Mouse (Mus musculus) testis, adult 10 weeks (tissue): ENCODE data around the gene Rhox2f. TPM values are rescaled to one million over a fixed set of nuclear protein-coding genes. Genes with fewer than 3 reads are reported as not detected.

ENCODE experiments used
- polyA plus RNA-seq: library from polyadenylated mRNA; stranded (reverse); fragments of 350-450 nt; fragmentation: Illumina TruSeq; extraction: RNeasy Lipid Tissue Mini Kit (QIAGEN cat#74804); gene quantifications from one replicate; pipeline ENCODE4 v1.2.3, GENCODE M21; 2014; ENCODE audit warnings: low read depth, low replicate concordance

Gene Rhox2f
- polyA plus RNA-seq, result not detected

DNA sequence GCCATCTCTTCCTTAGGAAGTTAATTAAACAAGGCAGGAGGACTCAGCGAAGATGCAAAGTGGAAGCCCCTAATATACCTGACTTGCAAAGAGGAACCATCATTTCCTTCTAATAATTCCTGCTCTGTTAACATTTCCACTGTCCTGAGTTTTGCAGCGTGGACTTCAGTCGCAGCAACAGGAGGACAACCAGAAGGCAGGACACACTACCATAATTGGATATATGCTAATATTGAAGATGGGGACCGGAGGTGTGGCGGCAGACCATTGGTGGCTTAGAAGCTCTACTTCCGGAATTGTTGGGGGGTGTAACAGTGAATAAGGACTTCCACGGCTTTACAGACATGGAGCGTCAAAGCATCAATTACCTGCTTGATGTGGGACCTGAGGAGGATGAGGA lies at the start of gene Rhox2f:
Gene Rhox2f (plus strand): TSS at position 301 of the 400 bp plus-strand sequence.

DNA sequence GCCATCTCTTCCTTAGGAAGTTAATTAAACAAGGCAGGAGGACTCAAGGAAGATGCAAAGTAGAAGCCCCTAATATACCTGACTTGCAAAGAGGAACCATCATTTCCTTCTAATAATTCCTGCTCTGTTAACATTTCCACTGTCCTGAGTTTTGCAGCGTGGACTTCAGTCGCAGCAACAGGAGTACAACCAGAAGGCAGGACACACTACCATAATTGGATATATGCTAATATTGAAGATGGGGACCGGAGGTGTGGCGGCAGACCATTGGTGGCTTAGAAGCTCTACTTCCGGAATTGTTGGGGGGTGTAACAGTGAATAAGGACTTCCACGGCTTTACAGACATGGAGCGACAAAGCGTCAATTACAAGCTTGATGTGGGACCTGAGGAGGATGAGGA lies 41.1 kb upstream of the Rhox2f start, which contains the start of gene Rhox2e:
Gene Rhox2e (plus strand): TSS at position 301 of the 400 bp plus-strand sequence.

DNA sequence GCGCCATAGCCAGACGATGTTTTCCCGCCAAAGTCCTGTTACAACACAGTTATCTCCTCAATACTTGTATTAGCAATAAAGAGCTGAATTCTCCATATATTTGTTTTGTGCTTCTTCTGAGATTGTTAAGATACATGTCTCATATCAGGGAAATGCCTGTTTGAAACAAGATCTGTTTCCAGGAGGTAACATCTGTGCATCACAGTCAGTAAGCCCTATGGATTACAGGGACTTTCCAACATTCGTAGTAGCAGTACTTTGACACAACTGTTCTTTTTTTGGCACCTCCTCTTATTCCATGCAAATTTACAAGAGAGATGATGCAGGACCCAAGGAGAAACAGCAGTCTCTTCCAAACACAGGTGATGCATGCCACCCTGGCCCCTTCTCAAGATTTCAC lies 29.5 kb upstream of the Rhox2f start, which contains the start of gene Rhox3e:
Gene Rhox3e (plus strand): TSS at position 301 of the 400 bp plus-strand sequence.

DNA sequence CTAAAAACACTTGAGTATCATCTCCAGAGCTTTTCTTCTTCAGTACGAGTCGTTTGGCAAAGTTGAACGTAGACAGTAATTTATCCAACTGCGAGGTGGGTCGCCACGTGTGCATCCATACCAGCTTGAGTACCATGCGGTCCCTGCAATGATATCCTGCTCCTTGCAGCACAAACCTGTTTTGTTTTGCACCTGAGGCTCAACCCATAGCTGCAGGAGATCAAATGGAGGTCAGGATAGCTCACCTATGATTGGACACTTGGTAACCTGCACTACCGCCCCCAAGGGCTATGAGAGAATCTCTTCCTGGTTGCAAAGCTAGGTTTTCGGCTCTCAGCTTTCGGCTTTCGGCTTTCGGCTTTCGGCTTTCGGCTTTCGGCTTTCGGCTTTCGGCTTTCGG lies 14.1 kb upstream of the Rhox2f start, which contains the start of gene Rhox4e:
Gene Rhox4e (plus strand): TSS at position 301 of the 400 bp plus-strand sequence.

DNA sequence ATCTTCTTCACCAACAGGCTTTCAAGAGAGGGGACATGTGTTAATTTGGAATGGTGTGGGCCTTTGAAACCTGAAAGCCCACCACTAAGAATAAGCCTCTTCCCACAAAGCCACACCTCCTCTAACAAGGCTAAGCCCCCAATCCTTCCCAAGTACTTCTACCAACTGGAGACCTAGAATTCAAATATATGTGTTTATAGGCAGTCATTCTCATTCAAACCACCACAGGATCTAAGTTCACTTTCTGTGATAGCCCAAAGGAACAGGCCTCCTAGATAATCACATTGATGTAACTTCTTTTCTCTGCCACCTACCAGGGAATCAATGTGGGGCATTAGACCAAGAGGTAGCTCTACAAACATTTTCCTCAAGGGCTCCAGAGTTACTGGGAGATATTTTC lies 9.5 kb downstream of the Rhox2f start, which contains the start of gene Rhox3f:
Gene Rhox3f (plus strand): TSS at position 301 of the 400 bp plus-strand sequence.

DNA sequence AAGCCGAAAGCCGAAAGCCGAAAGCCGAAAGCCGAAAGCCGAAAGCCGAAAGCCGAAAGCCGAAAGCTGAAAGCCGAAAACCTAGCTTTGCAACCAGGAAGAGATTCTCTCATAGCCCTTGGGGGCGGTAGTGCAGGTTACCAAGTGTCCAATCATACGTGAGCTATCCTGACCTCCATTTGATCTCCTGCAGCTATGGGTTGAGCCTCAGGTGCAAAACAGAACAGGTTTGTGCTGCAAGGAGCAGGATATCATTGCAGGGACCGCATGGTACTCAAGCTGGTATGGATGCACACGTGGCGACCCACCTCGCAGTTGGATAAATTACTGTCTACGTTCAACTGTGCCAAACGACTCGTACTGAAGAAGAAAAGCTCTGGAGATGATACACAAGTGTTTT lies 36.4 kb downstream of the Rhox2f start, which contains the start of gene Rhox4f:
Gene Rhox4f (minus strand): TSS at position 101 of the 400 bp plus-strand sequence.

Other genes with a start within 250 kb of the Rhox2f start
- 2.3 TPM for gene Rhox3a2, start 191.4 kb upstream of the Rhox2f start, polyA plus RNA-seq
- gene Rhox4a2, start 180.6 kb upstream of the Rhox2f start, polyA plus RNA-seq, result not detected
- gene Rhox2b, start 159.3 kb upstream of the Rhox2f start, polyA plus RNA-seq, result not detected
- not detected for gene Rhox4b, start 138.9 kb upstream of the Rhox2f start, polyA plus RNA-seq
- not detected for gene Rhox2c, start 117.7 kb upstream of the Rhox2f start, polyA plus RNA-seq
- 0.91 TPM for gene Rhox3c, start 112.8 kb upstream of the Rhox2f start, polyA plus RNA-seq
- not detected for gene Rhox4c, start 91.1 kb upstream of the Rhox2f start, polyA plus RNA-seq
- not detected for gene Rhox2d, start 78.0 kb upstream of the Rhox2f start, polyA plus RNA-seq
- not detected for gene Rhox4d, start 57.0 kb upstream of the Rhox2f start, polyA plus RNA-seq
- 0.59 TPM for gene Rhox2e, start 41.0 kb upstream of the Rhox2f start, polyA plus RNA-seq
- 0.24 TPM for gene Rhox3e, start 29.4 kb upstream of the Rhox2f start, polyA plus RNA-seq
- 0.31 TPM for gene Rhox4e, start 14.0 kb upstream of the Rhox2f start, polyA plus RNA-seq
- gene Rhox3f, start 9.6 kb downstream of the Rhox2f start, polyA plus RNA-seq, result 1.3 TPM
- not detected for gene Rhox4f, start 36.3 kb downstream of the Rhox2f start, polyA plus RNA-seq
- gene Rhox3g, start 57.2 kb downstream of the Rhox2f start, polyA plus RNA-seq, result not detected
- not detected for gene Rhox2g, start 72.1 kb downstream of the Rhox2f start, polyA plus RNA-seq
- not detected for gene Rhox4g, start 79.9 kb downstream of the Rhox2f start, polyA plus RNA-seq
- 0.70 TPM for gene Rhox3h, start 97.4 kb downstream of the Rhox2f start, polyA plus RNA-seq
- not detected for gene Rhox2h, start 101.9 kb downstream of the Rhox2f start, polyA plus RNA-seq
- gene Rhox5, start 233.4 kb downstream of the Rhox2f start, polyA plus RNA-seq, result 9.8 TPM